ENCODE assay signal across 17 mouse cellular contexts in genomic region chr6:100707557-100707956, GRCm38 (mm10). TPM values are rescaled to one million over a fixed set of nuclear protein-coding genes. Genes with fewer than 3 reads are reported as not detected.
DNase-seq lines count a peak whose midpoint lies in the region; ATAC-seq and TF ChIP-seq lines count a peak whose summit lies in the region.
"Had no signal": no experiment of that assay in that cellular context is flagged by ENCODE, and none has a peak within 500 bp of the region (broad histone marks: within the 10 kb centered on the region; RNA-seq: fewer than 3 reads in every experiment).

No protein-coding gene starts in this region.

- no peak for TF ChIP-seq CTCF in midbrain, postnatal 0 days (IDR thresholded peaks at IDR 0.05)

- no peaks in the 10 kb centered on the region for H3K36me3 ChIP-seq in midbrain, embryonic 11.5 days (ENCODE audit: control insufficient read depth, insufficient read depth, low read length)
- H3K36me3 ChIP-seq in midbrain, postnatal 0 days (ENCODE audit: insufficient read depth, low read length), result no peaks in the 10 kb centered on the region
- H3K36me3 ChIP-seq in limb, embryonic 13.5 days, result no peaks in the 10 kb centered on the region
- H3K36me3 ChIP-seq: hindbrain, embryonic 12.5 days; midbrain, embryonic 13.5 days had no signal

- peaks cover 7% of the 10 kb centered on the region for H3K27me3 ChIP-seq in midbrain, embryonic 11.5 days (ENCODE audit: control insufficient read depth, insufficient read depth, low read length)
- H3K27me3 ChIP-seq in midbrain, postnatal 0 days (ENCODE audit: insufficient read depth, low read length), result peaks cover 21% of the 10 kb centered on the region; the same call in 1 of the 2 replicates
- no peaks in the 10 kb centered on the region; the same call in 1 of the 2 replicates for H3K27me3 ChIP-seq in limb, embryonic 13.5 days

- no peaks in the 10 kb centered on the region for H3K9me3 ChIP-seq in midbrain, embryonic 11.5 days (ENCODE audit: control insufficient read depth, low read length)
- no peaks in the 10 kb centered on the region for H3K9me3 ChIP-seq in midbrain, postnatal 0 days (ENCODE audit: low read length)
- no peaks in the 10 kb centered on the region for H3K9me3 ChIP-seq in limb, embryonic 13.5 days
- H3K9me3 ChIP-seq: hindbrain, embryonic 12.5 days; midbrain, embryonic 13.5 days had no signal

- 42% methylated on average over 7 of the region's 7 CpGs for WGBS in midbrain, embryonic 11.5 days
- 35% methylated on average over 7 of the region's 7 CpGs for WGBS in midbrain, postnatal 0 days
- WGBS in limb, embryonic 13.5 days, result 18% methylated on average over 7 of the region's 7 CpGs

- DNase-seq in gastrocnemius, adult 18-20 months (ENCODE audit: low spot score), result peak; percentile 38
- no peak for DNase-seq in gastrocnemius, postnatal 10 days
- peak; percentile 76 for DNase-seq in midbrain, embryonic 11.5 days (ENCODE audit: low spot score, missing footprints)
- DNase-seq in midbrain, postnatal 0 days (ENCODE audit: low spot score), result no peak
- DNase-seq in fibroblast of lung, adult 2 months (ENCODE audit: low read depth), result peak; percentile 86
- no peak for DNase-seq in layer of hippocampus, adult 9-11 months
- no peak for DNase-seq in cerebellum, postnatal 25 days
- DNase-seq: adrenal gland, postnatal 36 days; B cell, adult 2 months; cerebellum, adult 11-12 months; thymus, adult 18-20 months had no signal

- peaks cover 6% of the 10 kb centered on the region; the same call in 1 of the 2 replicates for H3K4me1 ChIP-seq in midbrain, embryonic 11.5 days (ENCODE audit: control insufficient read depth, insufficient read depth, low read length)
- no peaks in the 10 kb centered on the region; the same call in 1 of the 2 replicates for H3K4me1 ChIP-seq in midbrain, postnatal 0 days (ENCODE audit: insufficient read depth, low read length)
- peaks cover 52% of the 10 kb centered on the region for H3K4me1 ChIP-seq in limb, embryonic 13.5 days

- H3K9ac ChIP-seq in midbrain, embryonic 11.5 days (ENCODE audit: low read length), result no peak overlapping the region
- no peak overlapping the region for H3K9ac ChIP-seq in midbrain, postnatal 0 days (replicated peaks; ENCODE audit: low read length, poor library complexity, severe bottlenecking)
- 0 out of 2 replicates have a peak overlapping the region, but pooled peaks have one; percentile 31 for H3K9ac ChIP-seq in limb, embryonic 13.5 days
- H3K9ac ChIP-seq: hindbrain, embryonic 12.5 days; midbrain, embryonic 13.5 days had no signal

- H3K4me3 ChIP-seq in midbrain, embryonic 11.5 days (ENCODE audit: low read depth, low read length), result no peak overlapping the region
- no peak overlapping the region for H3K4me3 ChIP-seq in midbrain, postnatal 0 days (ENCODE audit: low read depth, low read length)
- H3K4me3 ChIP-seq in limb, embryonic 13.5 days, result peak overlapping the region; percentile 21
- H3K4me3 ChIP-seq: hindbrain, embryonic 12.5 days; midbrain, embryonic 13.5 days had no signal

- no peak overlapping the region for H3K27ac ChIP-seq in midbrain, embryonic 11.5 days (ENCODE audit: low read depth, low read length)
- no peak overlapping the region for H3K27ac ChIP-seq in midbrain, postnatal 0 days (ENCODE audit: low read depth, low read length)
- H3K27ac ChIP-seq in limb, embryonic 13.5 days, result peak overlapping the region; percentile 89
- H3K27ac ChIP-seq: hindbrain, embryonic 12.5 days; midbrain, embryonic 13.5 days had no signal

- ATAC-seq in midbrain, embryonic 11.5 days (ENCODE audit: low FRiP score), result no peak
- no peak for ATAC-seq in midbrain, postnatal 0 days (ENCODE audit: low FRiP score)
- no peak; the same call in 1 of the 2 replicates for ATAC-seq in limb, embryonic 13.5 days (ENCODE audit: low FRiP score, low read depth)
- ATAC-seq: lung, postnatal 0 days; midbrain, embryonic 13.5 days had no signal

- no peak overlapping the region for H3K4me2 ChIP-seq in midbrain, embryonic 11.5 days
- no peak overlapping the region for H3K4me2 ChIP-seq in midbrain, postnatal 0 days (ENCODE audit: low read depth, low read length, poor library complexity, severe bottlenecking)
- H3K4me2 ChIP-seq in limb, embryonic 13.5 days (replicated peaks), result peak overlapping the region; percentile 78
- H3K4me2 ChIP-seq: hindbrain, embryonic 12.5 days; midbrain, embryonic 13.5 days had no signal

RNA-seq across cellular contexts. Expression of gene Gxylt2, which starts 3.0 kb away (rescaled TPM):
- under 1 TPM; 0.32 to 0.66 TPM for total RNA-seq in gastrocnemius, adult 18-20 months (2021)
- total RNA-seq in gastrocnemius, postnatal 10 days (2021), result 1 to 10 TPM; 5.0 to 7.9 TPM
- 3.3 and 3.8 TPM in 2 replicates for polyA plus RNA-seq in midbrain, embryonic 11.5 days (2014; fragmentation: Nextera tagmentation; extraction: Ambion mirVana)
- 3.1 and 3.2 TPM in 2 replicates for total RNA-seq in midbrain, postnatal 0 days (2014; rRNA removed)
- 1.8 and 2.0 TPM in 2 replicates for polyA plus RNA-seq in midbrain, postnatal 0 days (2015; fragmentation: Nextera tagmentation; extraction: Ambion mirVana)
- polyA plus RNA-seq in limb, embryonic 13.5 days (2015; fragmentation: Nextera tagmentation; extraction: Ambion mirVana), result 21.2 and 23.5 TPM in 2 replicates
- total RNA-seq: neutrophil, adult 5-6 weeks had no signal
- polyA plus RNA-seq: liver, adult 2 months had no signal

RNA-seq across cellular contexts. Expression of gene Shq1, which starts 36.6 kb away (rescaled TPM):
- total RNA-seq in gastrocnemius, adult 18-20 months (2021), result 1 to 10 TPM; 1.5 to 2.3 TPM
- total RNA-seq in gastrocnemius, postnatal 10 days (2021), result 1 to 10 TPM; 2.9 to 3.3 TPM
- polyA plus RNA-seq in midbrain, embryonic 11.5 days (2014; fragmentation: Nextera tagmentation; extraction: Ambion mirVana), result 18.0 and 18.9 TPM in 2 replicates
- 4.3 and 5.6 TPM in 2 replicates for total RNA-seq in midbrain, postnatal 0 days (2014; rRNA removed)
- polyA plus RNA-seq in midbrain, postnatal 0 days (2015; fragmentation: Nextera tagmentation; extraction: Ambion mirVana), result 3.7 and 5.6 TPM in 2 replicates
- polyA plus RNA-seq in limb, embryonic 13.5 days (2015; fragmentation: Nextera tagmentation; extraction: Ambion mirVana), result 17.5 and 18.6 TPM in 2 replicates

Comparison
In these comparisons a context has a peak if more than half of its experiments do, and no peak if none do; other contexts are left out.
1. DNase-seq: peak in gastrocnemius, adult 18-20 months (single experiment), midbrain, embryonic 11.5 days (single experiment) and fibroblast of lung, adult 2 months (single experiment); none in gastrocnemius, postnatal 10 days (single experiment), midbrain, postnatal 0 days (single experiment), layer of hippocampus, adult 9-11 months (single experiment) and cerebellum, postnatal 25 days (0 of 2).